In the genomic region with DNA sequence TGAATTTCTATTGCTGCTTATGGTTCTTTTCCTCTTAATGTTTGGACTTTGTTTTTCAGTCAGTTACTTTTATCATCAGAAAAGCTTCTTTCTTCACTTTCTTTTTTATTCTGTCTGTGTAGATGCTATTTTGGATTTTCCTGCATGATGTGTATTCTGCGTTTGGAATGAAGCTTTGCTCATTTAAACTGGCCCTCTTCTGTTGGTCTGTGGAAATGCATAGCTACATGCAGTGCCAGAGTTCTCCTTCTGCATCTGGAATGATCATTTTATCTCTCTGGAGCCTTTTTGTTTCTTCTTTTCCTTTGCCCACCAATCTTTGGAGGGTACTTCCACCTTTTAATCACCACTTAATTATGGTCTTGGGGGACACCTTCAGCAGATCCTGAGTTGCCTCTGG, we compare ENCODE assay signal across 14 mouse cellular contexts.
A peak's percentile ranks its signal among the peaks of the same experiment; 100 is the strongest.
DNase-seq lines count a peak whose midpoint lies in the region; ATAC-seq and TF ChIP-seq lines count a peak whose summit lies in the region.
"Had no signal": no experiment of that assay in that cellular context is flagged by ENCODE, and none has a peak within 500 bp of the region (broad histone marks: within the 10 kb centered on the region; RNA-seq: fewer than 3 reads in every experiment).

No protein-coding gene starts in this region.

- TF ChIP-seq POLR2A in brain, embryonic 14.5 days (IDR thresholded peaks at IDR 0.05; ENCODE audit: borderline replicate concordance, extremely low read depth, insufficient read depth, insufficient read length, poor library complexity, severe bottlenecking): no peak

- H3K27ac ChIP-seq in forebrain, embryonic 14.5 days (ENCODE audit: low read depth, low read length): no peak overlapping the region
- no peak overlapping the region for H3K27ac ChIP-seq in forebrain, embryonic 10.5 days
- H3K27ac ChIP-seq in intestine, postnatal 0 days (ENCODE audit: low read depth, low read length): no peak overlapping the region
- no peak overlapping the region for H3K27ac ChIP-seq in intestine, embryonic 15.5 days
- H3K27ac ChIP-seq in lung, postnatal 0 days (ENCODE audit: low read length): no peak overlapping the region
- H3K27ac ChIP-seq: embryonic facial prominence, embryonic 12.5 days; liver, embryonic 13.5 days; macrophage had no signal

- H3K4me2 ChIP-seq in forebrain, embryonic 14.5 days (ENCODE audit: low read length): no peak overlapping the region
- H3K4me2 ChIP-seq in intestine, postnatal 0 days (replicated peaks; ENCODE audit: low read depth): no peak overlapping the region
- H3K4me2 ChIP-seq in intestine, embryonic 15.5 days (replicated peaks): no peak overlapping the region
- H3K4me2 ChIP-seq in lung, postnatal 0 days (replicated peaks; ENCODE audit: low read depth, low read length): no peak overlapping the region
- H3K4me2 ChIP-seq: embryonic facial prominence, embryonic 12.5 days; liver, embryonic 13.5 days had no signal

- no peak overlapping the region for H3K9ac ChIP-seq in forebrain, embryonic 14.5 days (ENCODE audit: low read length)
- no peak overlapping the region for H3K9ac ChIP-seq in intestine, postnatal 0 days (ENCODE audit: low read depth, low read length)
- H3K9ac ChIP-seq in intestine, embryonic 15.5 days: no peak overlapping the region
- H3K9ac ChIP-seq in lung, postnatal 0 days (replicated peaks; ENCODE audit: low read depth): no peak overlapping the region
- H3K9ac ChIP-seq: embryonic facial prominence, embryonic 12.5 days; liver, embryonic 13.5 days had no signal

- DNase-seq in forebrain, embryonic 14.5 days (ENCODE audit: low spot score): peak; percentile 34
- no peak for DNase-seq in forebrain, embryonic 10.5 days (ENCODE audit: extremely low spot score, low spot score)
- peak; percentile 18 for DNase-seq in lung, postnatal 0 days (ENCODE audit: low spot score)
- no peak for DNase-seq in lung, postnatal 36 days
- DNase-seq in brain, embryonic 14.5 days (ENCODE audit: low read depth): peak; percentile 19
- DNase-seq in adrenal gland, postnatal 4 days (ENCODE audit: low spot score in 2 of 2): no peak
- DNase-seq: adrenal gland, adult 2 months; liver, embryonic 13.5 days; right cerebral cortex, postnatal 4 days had no signal

- TF ChIP-seq EP300 in lung, postnatal 0 days (IDR thresholded peaks at IDR 0.05): no peak

- no peaks in the 10 kb centered on the region for H3K27me3 ChIP-seq in forebrain, embryonic 14.5 days (replicated peaks; ENCODE audit: control insufficient read depth, insufficient read depth, low read length)
- no peaks in the 10 kb centered on the region for H3K27me3 ChIP-seq in forebrain, embryonic 10.5 days (ENCODE audit: poor library complexity, severe bottlenecking)
- H3K27me3 ChIP-seq in intestine, postnatal 0 days (replicated peaks; ENCODE audit: control insufficient read depth, insufficient read depth, low read length): no peaks in the 10 kb centered on the region
- H3K27me3 ChIP-seq in intestine, embryonic 15.5 days (replicated peaks): no peaks in the 10 kb centered on the region
- no peaks in the 10 kb centered on the region for H3K27me3 ChIP-seq in lung, postnatal 0 days (replicated peaks; ENCODE audit: insufficient read depth, low read length)
- H3K27me3 ChIP-seq: embryonic facial prominence, embryonic 12.5 days; liver, embryonic 13.5 days had no signal

- peak; percentile 57 for TF ChIP-seq CTCF in intestine, postnatal 0 days (IDR thresholded peaks at IDR 0.05; ENCODE audit: low read depth)
- TF ChIP-seq CTCF in lung, postnatal 0 days (IDR thresholded peaks at IDR 0.05): peak; percentile 51
- TF ChIP-seq CTCF in brain, embryonic 14.5 days (IDR thresholded peaks at IDR 0.05; ENCODE audit: borderline replicate concordance, extremely low read depth, insufficient read depth, insufficient read length): peak; percentile 30; the same call in 1 of the 2 replicates

- H3K9me3 ChIP-seq in forebrain, embryonic 14.5 days (replicated peaks; ENCODE audit: control insufficient read depth, low read length): no peaks in the 10 kb centered on the region
- no peaks in the 10 kb centered on the region for H3K9me3 ChIP-seq in forebrain, embryonic 10.5 days
- H3K9me3 ChIP-seq in intestine, postnatal 0 days (ENCODE audit: control insufficient read depth): no peaks in the 10 kb centered on the region
- no peaks in the 10 kb centered on the region for H3K9me3 ChIP-seq in intestine, embryonic 15.5 days
- H3K9me3 ChIP-seq in lung, postnatal 0 days (ENCODE audit: low read length): no peaks in the 10 kb centered on the region
- H3K9me3 ChIP-seq: embryonic facial prominence, embryonic 12.5 days; liver, embryonic 13.5 days had no signal

- no peak for ATAC-seq in forebrain, embryonic 14.5 days
- ATAC-seq in intestine, postnatal 0 days: no peak
- ATAC-seq in intestine, embryonic 15.5 days: no peak
- ATAC-seq in lung, postnatal 0 days: no peak
- ATAC-seq: midbrain, embryonic 16.5 days had no signal

- no peaks in the 10 kb centered on the region for H3K36me3 ChIP-seq in forebrain, embryonic 14.5 days (ENCODE audit: control insufficient read depth, insufficient read depth, low read length)
- H3K36me3 ChIP-seq in forebrain, embryonic 10.5 days (replicated peaks): no peaks in the 10 kb centered on the region; the same call in 1 of the 2 replicates
- no peaks in the 10 kb centered on the region for H3K36me3 ChIP-seq in intestine, postnatal 0 days (ENCODE audit: control insufficient read depth, insufficient read depth)
- no peaks in the 10 kb centered on the region for H3K36me3 ChIP-seq in intestine, embryonic 15.5 days
- H3K36me3 ChIP-seq in lung, postnatal 0 days (ENCODE audit: insufficient read depth, low read length): no peaks in the 10 kb centered on the region
- H3K36me3 ChIP-seq: embryonic facial prominence, embryonic 12.5 days; liver, embryonic 13.5 days had no signal

- WGBS in forebrain, embryonic 14.5 days: 69% methylated on average over 1 of the region's 1 CpGs
- 81% methylated on average over 1 of the region's 1 CpGs for whole genome bisulfite sequencing in forebrain, embryonic 10.5 days
- WGBS in intestine, postnatal 0 days: 64% methylated on average over 1 of the region's 1 CpGs
- WGBS in intestine, embryonic 15.5 days: 63% methylated on average over 1 of the region's 1 CpGs
- WGBS in lung, postnatal 0 days: 81% methylated on average over 1 of the region's 1 CpGs

- H3K4me3 ChIP-seq in forebrain, embryonic 14.5 days (ENCODE audit: low read depth, low read length): no peak overlapping the region
- no peak overlapping the region for H3K4me3 ChIP-seq in forebrain, embryonic 10.5 days
- no peak overlapping the region for H3K4me3 ChIP-seq in intestine, postnatal 0 days (ENCODE audit: low read depth, low read length)
- H3K4me3 ChIP-seq in intestine, embryonic 15.5 days (replicated peaks): no peak overlapping the region
- H3K4me3 ChIP-seq in lung, postnatal 0 days (ENCODE audit: low read depth, low read length): no peak overlapping the region
- H3K4me3 ChIP-seq: embryonic facial prominence, embryonic 12.5 days; liver, embryonic 13.5 days had no signal

- H3K4me1 ChIP-seq in forebrain, embryonic 14.5 days (ENCODE audit: control insufficient read depth, insufficient read depth, low read length): no peaks in the 10 kb centered on the region
- no peaks in the 10 kb centered on the region for H3K4me1 ChIP-seq in forebrain, embryonic 10.5 days
- H3K4me1 ChIP-seq in intestine, postnatal 0 days (replicated peaks; ENCODE audit: control insufficient read depth, insufficient read depth, low read length): no peaks in the 10 kb centered on the region
- no peaks in the 10 kb centered on the region for H3K4me1 ChIP-seq in intestine, embryonic 15.5 days (replicated peaks)
- H3K4me1 ChIP-seq in lung, postnatal 0 days (ENCODE audit: insufficient read depth, low read depth, low read length): no peaks in the 10 kb centered on the region
- H3K4me1 ChIP-seq: embryonic facial prominence, embryonic 12.5 days had no signal

Comparison
In these comparisons a context has a peak if more than half of its experiments do, and no peak if none do; other contexts are left out.
1. DNase-seq: peak in forebrain, embryonic 14.5 days (single experiment), lung, postnatal 0 days (single experiment) and brain, embryonic 14.5 days (single experiment); none in forebrain, embryonic 10.5 days (single experiment), lung, postnatal 36 days (single experiment) and adrenal gland, postnatal 4 days (0 of 2).
2. Peak in every context shown above with its lines, with median percentiles within 50 percentile points of each other: CTCF ChIP-seq.